ENCODE assay signal across 8 mouse cellular contexts in genomic region chr11:100472935-100473295, GRCm38 (mm10). TPM values are rescaled to one million over a fixed set of nuclear protein-coding genes. Genes with fewer than 3 reads are reported as not detected.
DNase-seq lines count a peak whose midpoint lies in the region; ATAC-seq and TF ChIP-seq lines count a peak whose summit lies in the region.

No protein-coding gene starts in this region.

- H3K27ac ChIP-seq in kidney, postnatal 0 days = no peak overlapping the region
- H3K27ac ChIP-seq in limb, embryonic 11.5 days (replicated peaks; ENCODE audit: low read depth, low read length) = no peak overlapping the region
- no peak overlapping the region for H3K27ac ChIP-seq in cerebellum, adult 2 months (ENCODE audit: insufficient read depth, low read length)

- H3K36me3 ChIP-seq in kidney, postnatal 0 days (ENCODE audit: insufficient read depth, low read length) = 0 out of 2 replicates have a peak, but pooled peaks cover 9% of the 10 kb centered on the region
- H3K36me3 ChIP-seq in limb, embryonic 11.5 days (ENCODE audit: control insufficient read depth, insufficient read depth, low read length) = peaks cover 10% of the 10 kb centered on the region; the same call in 1 of the 2 replicates
- peaks cover 12% of the 10 kb centered on the region for H3K36me3 ChIP-seq in myocyte (ENCODE audit: control insufficient read depth, insufficient read depth)

- H3K27me3 ChIP-seq in kidney, postnatal 0 days (ENCODE audit: insufficient read depth, low read length) = no peaks in the 10 kb centered on the region
- H3K27me3 ChIP-seq in limb, embryonic 11.5 days (ENCODE audit: control insufficient read depth, insufficient read depth, low read length) = no peaks in the 10 kb centered on the region
- H3K27me3 ChIP-seq in myocyte (ENCODE audit: control insufficient read depth, insufficient read depth, insufficient read length) = no peaks in the 10 kb centered on the region
- no peaks in the 10 kb centered on the region for H3K27me3 ChIP-seq in cerebellum, adult 2 months (ENCODE audit: control insufficient read depth, insufficient read depth, low read length)

- peak overlapping the region; percentile 99 for H3K4me2 ChIP-seq in kidney, postnatal 0 days (ENCODE audit: low read length)
- no peak overlapping the region for H3K4me2 ChIP-seq in limb, embryonic 11.5 days (ENCODE audit: low read depth, severe bottlenecking)
- peak overlapping the region; percentile 58 for H3K4me2 ChIP-seq in myocyte (ENCODE audit: low read depth)

- no peak for DNase-seq in kidney, postnatal 0 days (ENCODE audit: low spot score)
- no peak for DNase-seq in kidney, postnatal 14 days
- DNase-seq in limb, embryonic 11.5 days (ENCODE audit: low spot score) = no peak
- no peak for DNase-seq in cerebellum, adult 2 months
- DNase-seq in retina, embryonic 14.5 days (ENCODE audit: low spot score) = no peak
- DNase-seq in cerebellum, adult 11-12 months = no peak

- peak overlapping the region; percentile 79; the same call in 1 of the 2 replicates for H3K4me3 ChIP-seq in kidney, postnatal 0 days (replicated peaks; ENCODE audit: low read depth, low read length)
- H3K4me3 ChIP-seq in limb, embryonic 11.5 days (ENCODE audit: low read depth, low read length) = peak overlapping the region; percentile 78
- peak overlapping the region; percentile 76 for H3K4me3 ChIP-seq in myocyte
- H3K4me3 ChIP-seq in cerebellum, adult 2 months (replicated peaks; ENCODE audit: insufficient read depth, low read depth, low read length) = no peak overlapping the region

- WGBS in kidney, postnatal 0 days = 41% methylated on average over 5 of the region's 5 CpGs
- WGBS in limb, embryonic 11.5 days = 34% methylated on average over 5 of the region's 5 CpGs
- WGBS in cerebellum, adult 2 months = 27% methylated on average over 5 of the region's 5 CpGs

- ATAC-seq in kidney, postnatal 0 days (replicated peaks; ENCODE audit: low FRiP score, low read depth) = no peak
- peak; percentile 60 for ATAC-seq in erythroblast, adult 5-6 weeks (replicated peaks; ENCODE audit: low FRiP score, poor library complexity, severe bottlenecking)
- no peak for ATAC-seq in limb, embryonic 11.5 days (ENCODE audit: insufficient number of reproducible peaks, low FRiP score, low TSS enrichment, low read depth)

- no peak for TF ChIP-seq POLR2A in myocyte (IDR thresholded peaks at IDR 0.05; ENCODE audit: insufficient read length, low read depth)
- TF ChIP-seq POLR2A in cerebellum, adult 2 months (IDR thresholded peaks at IDR 0.05; ENCODE audit: borderline replicate concordance, insufficient read depth, low read length) = no peak

- H3K9ac ChIP-seq in kidney, postnatal 0 days (ENCODE audit: low read depth, low read length) = no peak overlapping the region
- no peak overlapping the region for H3K9ac ChIP-seq in limb, embryonic 11.5 days (ENCODE audit: low read length)

- H3K4me1 ChIP-seq in kidney, postnatal 0 days (replicated peaks; ENCODE audit: insufficient read depth, low read length) = peaks cover 16% of the 10 kb centered on the region
- peaks cover 10% of the 10 kb centered on the region for H3K4me1 ChIP-seq in limb, embryonic 11.5 days (ENCODE audit: control insufficient read depth, insufficient read depth, low read length)
- no peaks in the 10 kb centered on the region; the same call in 1 of the 2 replicates for H3K4me1 ChIP-seq in cerebellum, adult 2 months (ENCODE audit: control insufficient read depth, insufficient read depth, low read length)

- no peak for TF ChIP-seq CTCF in kidney, postnatal 0 days (IDR thresholded peaks at IDR 0.05; ENCODE audit: low read depth)
- TF ChIP-seq CTCF in cerebellum, adult 2 months (IDR thresholded peaks at IDR 0.05; ENCODE audit: borderline replicate concordance, insufficient read depth, low read depth, low read length) = no peak

- peaks cover 43% of the 10 kb centered on the region for H3K79me2 ChIP-seq in myocyte (ENCODE audit: control insufficient read depth, insufficient read depth)

- peak overlapping the region; percentile 51 for H3ac ChIP-seq in myocyte (ENCODE audit: control insufficient read depth, insufficient read length)

- no peaks in the 10 kb centered on the region for H3K9me3 ChIP-seq in kidney, postnatal 0 days (replicated peaks; ENCODE audit: low read length)
- no peaks in the 10 kb centered on the region for H3K9me3 ChIP-seq in limb, embryonic 11.5 days (ENCODE audit: control insufficient read depth, low read length)

TF ChIP-seq in myocyte, 11 proteins besides CTCF, POLR2A, EP300 and RAD21:
- TF ChIP-seq MYOG (IDR thresholded peaks at IDR 0.05; ENCODE audit: control insufficient read depth in 1 of 3, insufficient read depth in 1 of 3, insufficient read length in 2 of 3, low read depth in 2 of 3) (no peak), TCF12 (IDR thresholded peaks at IDR 0.05; ENCODE audit: insufficient read depth, poor library complexity, severe bottlenecking) (no peak), POLR2AphosphoS2 (IDR thresholded peaks at IDR 0.05; ENCODE audit: insufficient read length, low read depth) (no peak), TCF3 (IDR thresholded peaks at IDR 0.05; ENCODE audit: insufficient read length, low read depth) (no peak), E2F4 (IDR thresholded peaks at IDR 0.05; ENCODE audit: insufficient read depth) (no peak), SRF (IDR thresholded peaks at IDR 0.05; ENCODE audit: control insufficient read depth, insufficient read length, low read depth) (no peak), MYOD1 (IDR thresholded peaks at IDR 0.05; ENCODE audit: control insufficient read depth in 1 of 3, insufficient read length in 2 of 3, low read depth in 2 of 3) (no peak), MAX (IDR thresholded peaks at IDR 0.05; ENCODE audit: low read depth) (no peak), REST (IDR thresholded peaks at IDR 0.05; ENCODE audit: insufficient read depth, insufficient read length) (no peak), USF1 (IDR thresholded peaks at IDR 0.05; ENCODE audit: low read depth) (no peak), CEBPB (IDR thresholded peaks at IDR 0.05; ENCODE audit: insufficient read depth, poor library complexity, severe bottlenecking) (no peak)

RNA-seq across cellular contexts. Expression of gene Klhl11, which starts 0.4 kb away (rescaled TPM):
- polyA plus RNA-seq in kidney, postnatal 0 days (2015; fragmentation: Nextera tagmentation; extraction: Ambion mirVana) = 5.4 and 6.0 TPM in 2 replicates
- 2.3 and 3.7 TPM in 2 replicates for total RNA-seq in erythroblast, adult 5-6 weeks (2015; ENCODE audit: low replicate concordance)
- 5.3 and 7.2 TPM in 2 replicates for total RNA-seq in erythroblast, adult 5-6 weeks (2017; ENCODE audit: low replicate concordance)
- polyA plus RNA-seq in limb, embryonic 11.5 days (2014; fragmentation: Nextera tagmentation; extraction: Ambion mirVana) = 13.8 and 15.7 TPM in 2 replicates
- 3.6 TPM for polyA plus RNA-seq in myocyte (2012; fragmentation: generic; extraction: Trizol)
- 16.1 and 19.1 TPM in 2 replicates for polyA plus RNA-seq in cerebellum, adult 2 months (2012; rRNA removed)

RNA-seq across cellular contexts. Expression of gene Klhl10, which starts 31.2 kb away (rescaled TPM):
- polyA plus RNA-seq in kidney, postnatal 0 days (2015; fragmentation: Nextera tagmentation; extraction: Ambion mirVana) = 0.29 and 0.32 TPM in 2 replicates
- not detected in 2 replicates for total RNA-seq in erythroblast, adult 5-6 weeks (2015; ENCODE audit: low replicate concordance)
- not detected in 2 replicates for total RNA-seq in erythroblast, adult 5-6 weeks (2017; ENCODE audit: low replicate concordance)
- polyA plus RNA-seq in limb, embryonic 11.5 days (2014; fragmentation: Nextera tagmentation; extraction: Ambion mirVana) = 0.93 and 1.0 TPM in 2 replicates
- 0.20 TPM for polyA plus RNA-seq in myocyte (2012; fragmentation: generic; extraction: Trizol)
- 0.46 and 0.49 TPM in 2 replicates for polyA plus RNA-seq in cerebellum, adult 2 months (2012; rRNA removed)

RNA-seq across cellular contexts. Expression of gene Nt5c3b, which starts 31.3 kb away (rescaled TPM):
- 97.6 and 98.6 TPM in 2 replicates for polyA plus RNA-seq in kidney, postnatal 0 days (2015; fragmentation: Nextera tagmentation; extraction: Ambion mirVana)
- 2.1 and 10.0 TPM in 2 replicates for total RNA-seq in erythroblast, adult 5-6 weeks (2015; ENCODE audit: low replicate concordance)
- 1.7 and 6.3 TPM in 2 replicates for total RNA-seq in erythroblast, adult 5-6 weeks (2017; ENCODE audit: low replicate concordance)
- 157 and 160 TPM in 2 replicates for polyA plus RNA-seq in limb, embryonic 11.5 days (2014; fragmentation: Nextera tagmentation; extraction: Ambion mirVana)
- 47.6 TPM for polyA plus RNA-seq in myocyte (2012; fragmentation: generic; extraction: Trizol)
- 79.9 and 85.7 TPM in 2 replicates for polyA plus RNA-seq in cerebellum, adult 2 months (2012; rRNA removed)

RNA-seq across cellular contexts. Expression of gene Acly, which starts 54.9 kb away (rescaled TPM):
- polyA plus RNA-seq in kidney, postnatal 0 days (2015; fragmentation: Nextera tagmentation; extraction: Ambion mirVana) = 86.4 and 98.4 TPM in 2 replicates
- 29.0 and 34.4 TPM in 2 replicates for total RNA-seq in erythroblast, adult 5-6 weeks (2015; ENCODE audit: low replicate concordance)
- total RNA-seq in erythroblast, adult 5-6 weeks (2017; ENCODE audit: low replicate concordance) = 16.2 and 28.4 TPM in 2 replicates
- 182 and 195 TPM in 2 replicates for polyA plus RNA-seq in limb, embryonic 11.5 days (2014; fragmentation: Nextera tagmentation; extraction: Ambion mirVana)
- 95.5 TPM for polyA plus RNA-seq in myocyte (2012; fragmentation: generic; extraction: Trizol)
- 155 and 156 TPM in 2 replicates for polyA plus RNA-seq in cerebellum, adult 2 months (2012; rRNA removed)

RNA-seq across cellular contexts. Expression of gene Fkbp10, which starts 57.4 kb away (rescaled TPM):
- 108 and 122 TPM in 2 replicates for polyA plus RNA-seq in kidney, postnatal 0 days (2015; fragmentation: Nextera tagmentation; extraction: Ambion mirVana)
- total RNA-seq in erythroblast, adult 5-6 weeks (2015; ENCODE audit: low replicate concordance) = not detected in 2 replicates
- not detected in 2 replicates for total RNA-seq in erythroblast, adult 5-6 weeks (2017; ENCODE audit: low replicate concordance)
- 81.3 and 85.4 TPM in 2 replicates for polyA plus RNA-seq in limb, embryonic 11.5 days (2014; fragmentation: Nextera tagmentation; extraction: Ambion mirVana)
- 162 TPM for polyA plus RNA-seq in myocyte (2012; fragmentation: generic; extraction: Trizol)
- polyA plus RNA-seq in cerebellum, adult 2 months (2012; rRNA removed) = 8.0 and 8.6 TPM in 2 replicates
